Mouse (Mus musculus): Measurements from ENCODE around the gene Polrmt.
"Not testable (repeated sequence)": the region's sequence is repeated elsewhere in the genome, so short reads cannot be mapped to it uniquely, and the experiment has no call there.

Gene Polrmt

GRCm38 (mm10) chr10:79773208-79773607 lies 26.8 kb upstream of the Polrmt start:
- no peak for DNase-seq

GRCm38 (mm10) chr10:79772320-79772719 lies 25.9 kb upstream of the Polrmt start:
- no peak for DNase-seq

GRCm38 (mm10) chr10:79769329-79769728 lies 22.9 kb upstream of the Polrmt start:
- DNase-seq = no peak

- DNase-seq = peak; percentile 87
Observed at GRCm38 (mm10) chr10:79768400-79768799, 22.0 kb upstream of the Polrmt start.

- peak; percentile 95 for DNase-seq
Observed at GRCm38 (mm10) chr10:79767372-79768244, 21.2 kb upstream of the Polrmt start.

DNA sequence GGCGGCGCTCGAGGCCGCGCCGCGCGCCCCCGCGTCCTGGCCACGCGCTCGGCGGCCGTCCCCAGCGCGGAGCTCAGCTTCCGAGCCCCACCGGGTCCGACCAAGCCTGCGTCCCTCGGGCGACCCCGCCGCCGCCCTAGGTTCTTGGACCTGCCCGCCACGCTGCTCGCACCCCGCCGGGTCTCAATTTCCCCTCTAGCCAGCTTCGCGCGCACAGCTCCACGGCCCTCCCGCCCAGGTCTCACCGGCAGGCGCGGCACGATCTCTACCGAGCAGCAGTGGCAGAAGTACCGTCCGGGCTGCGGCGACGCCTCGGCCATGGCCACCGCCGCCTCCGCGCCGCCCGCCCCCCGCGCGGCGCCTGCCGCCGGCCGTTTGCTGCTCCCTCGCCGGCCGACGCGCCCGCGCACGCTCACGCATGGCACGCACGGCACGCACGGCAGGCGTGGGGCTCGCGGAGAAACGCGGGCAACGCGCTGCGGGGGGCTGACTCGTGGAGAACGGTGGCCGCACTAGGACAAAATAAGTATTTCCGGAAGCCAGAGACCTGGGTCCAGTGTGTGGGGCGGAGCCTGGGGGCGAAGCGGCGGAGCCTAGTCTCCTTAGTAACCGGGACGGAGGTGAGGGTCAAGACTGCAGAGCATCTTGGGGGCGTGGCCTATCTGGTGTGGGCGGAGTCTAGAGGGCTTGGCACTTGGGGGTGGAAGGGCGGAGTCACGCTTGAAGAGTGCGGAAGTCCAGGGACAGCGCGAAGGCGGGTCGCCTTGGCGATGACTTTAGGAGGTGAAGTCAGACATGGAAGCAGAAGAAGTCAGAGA lies 20.3 kb upstream of the Polrmt start, which contains the start of gene Rnf126:
Rnf126 (minus strand) TSS at position 445 of the 818 bp plus-strand sequence.
- peak; percentile 99 for DNase-seq

DNA sequence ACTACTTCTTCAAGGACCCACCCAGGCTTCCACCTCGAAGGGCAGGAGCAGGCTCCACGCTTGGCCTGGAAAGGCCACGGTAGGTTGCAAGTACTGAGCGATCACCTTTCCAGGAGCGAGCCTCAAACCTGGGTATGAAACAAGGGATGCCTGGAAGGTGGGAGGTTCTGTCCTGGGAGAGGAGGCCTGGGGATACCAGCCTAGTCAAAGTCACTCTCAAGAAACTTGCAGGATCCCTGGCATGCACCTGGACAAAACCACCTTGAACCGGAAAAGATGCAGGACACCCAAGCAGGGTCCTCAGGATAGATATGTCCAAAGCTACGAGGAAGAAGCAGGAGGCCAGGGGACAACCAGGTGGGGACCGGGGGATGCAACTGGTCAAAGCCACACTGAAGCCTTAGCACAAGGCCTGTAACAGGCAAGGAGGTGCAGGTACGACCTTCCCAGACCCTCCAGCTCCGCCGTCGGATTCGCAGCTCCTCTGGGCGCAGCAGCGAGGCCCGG lies 19.7 kb upstream of the Polrmt start:
- peak; percentile 70 for DNase-seq

DNA sequence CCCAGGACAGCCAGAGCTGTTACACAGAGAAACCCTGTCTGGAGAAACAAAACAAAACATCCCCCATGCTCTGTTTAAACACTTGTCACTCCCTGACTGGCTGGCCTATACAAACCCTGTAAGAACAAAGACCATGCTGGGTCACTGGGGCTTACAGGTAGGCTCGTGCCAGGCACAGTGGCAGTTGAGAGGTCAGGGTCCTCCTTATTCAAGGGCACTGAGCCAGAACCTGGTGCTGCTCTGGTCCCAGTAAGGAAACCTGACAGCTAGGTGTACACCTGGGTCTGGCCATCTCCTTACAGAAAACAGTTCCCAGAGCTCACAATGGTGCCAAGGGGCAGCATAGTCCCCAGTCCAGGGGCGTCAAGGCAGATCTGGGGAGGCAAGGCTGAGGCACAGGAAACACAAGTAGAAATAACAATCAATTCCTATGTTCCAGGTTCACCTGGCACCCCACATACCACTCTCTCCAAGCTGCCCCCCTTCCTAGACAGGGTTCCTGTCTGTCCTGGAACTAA lies 18.9 kb upstream of the Polrmt start:
- DNase-seq = no peak

DNA sequence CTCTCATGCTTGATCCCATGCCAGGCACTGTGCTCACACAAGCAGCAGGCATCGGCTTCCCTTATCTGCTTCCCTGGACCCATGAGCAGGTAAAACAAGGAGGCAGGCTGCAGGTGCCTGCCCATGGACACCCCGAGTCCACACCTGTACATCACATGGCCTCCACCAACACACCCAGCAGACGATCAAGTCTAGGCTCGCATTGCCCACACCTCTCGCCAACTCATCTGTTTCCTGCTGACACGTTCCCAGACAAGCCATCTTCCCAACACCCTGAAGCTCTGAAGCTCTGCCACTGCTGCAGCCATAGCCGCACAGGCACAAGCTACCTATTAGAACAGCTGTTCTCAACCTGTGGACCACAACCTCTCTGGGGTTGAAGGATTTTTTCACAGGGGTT lies 17.9 kb upstream of the Polrmt start:
- no peak for DNase-seq

DNA sequence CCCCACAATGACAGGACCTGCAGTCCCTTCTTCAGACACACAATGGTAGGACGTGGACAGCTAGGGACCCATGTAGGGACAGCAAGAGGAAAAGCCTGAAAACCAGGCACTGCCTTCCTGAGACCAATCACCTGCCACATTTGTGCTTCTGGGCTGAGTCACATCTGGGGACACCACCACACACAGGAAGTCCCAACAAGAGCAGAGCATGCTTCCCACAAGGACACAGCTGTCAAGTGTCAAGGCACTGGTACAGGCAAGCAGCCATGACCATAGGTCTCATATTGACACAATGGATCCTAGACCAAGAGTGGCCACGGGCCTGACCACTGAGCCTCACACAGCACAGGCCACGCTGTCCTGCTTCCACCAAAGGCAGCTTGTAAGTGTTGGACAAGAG lies 16.5 kb upstream of the Polrmt start:
- no peak for DNase-seq

DNA sequence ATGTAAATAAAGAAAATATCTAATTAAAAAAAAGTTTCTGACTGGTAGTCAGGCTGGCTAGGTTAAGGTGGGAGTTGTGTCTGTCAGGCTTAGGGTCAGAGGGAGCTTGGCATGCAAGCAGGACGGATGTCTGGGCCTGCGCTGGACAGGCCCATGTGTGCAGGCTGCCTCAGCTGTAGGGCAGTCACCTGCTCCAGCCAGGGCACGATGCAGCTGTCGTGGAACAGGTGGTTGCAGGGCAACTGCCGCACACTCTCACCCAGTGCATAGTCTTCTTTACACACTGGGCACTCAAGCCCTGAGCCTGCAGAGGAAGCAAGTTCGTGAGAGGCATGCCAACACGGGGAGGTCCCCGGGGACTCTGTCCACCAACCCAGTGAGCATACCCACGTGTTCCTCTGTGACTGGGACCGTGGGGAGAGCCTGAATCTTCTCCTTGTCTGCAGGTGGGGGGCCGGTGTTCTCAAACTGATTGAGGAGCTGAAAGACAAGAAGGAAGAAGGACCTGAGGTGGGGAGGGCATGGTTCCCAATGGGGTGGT lies 14.3 kb upstream of the Polrmt start:
- no peak for DNase-seq

DNA sequence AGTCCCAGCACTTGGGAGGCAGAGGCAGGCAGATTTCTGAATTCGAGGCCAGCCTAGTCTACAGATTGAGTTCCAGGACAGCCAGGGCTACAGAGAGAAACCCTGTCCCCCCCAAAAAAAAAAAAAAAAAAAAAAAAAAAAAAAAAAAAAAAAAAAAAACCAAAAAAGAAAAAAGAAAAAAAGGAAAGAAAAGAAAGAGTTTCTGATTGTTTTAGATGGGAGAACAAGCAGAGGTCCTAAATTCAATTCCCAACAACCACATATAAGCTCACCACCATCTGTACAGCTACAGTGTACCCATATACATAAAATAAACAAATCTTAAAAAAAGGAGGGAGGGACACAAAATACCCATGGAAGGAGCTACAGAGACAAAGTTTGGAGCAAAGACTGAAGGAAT lies 13.3 kb upstream of the Polrmt start:
- not testable (repeated sequence) for DNase-seq

GRCm38 (mm10) chr10:79756660-79757059 lies 10.3 kb upstream of the Polrmt start:
- no peak for DNase-seq

DNA sequence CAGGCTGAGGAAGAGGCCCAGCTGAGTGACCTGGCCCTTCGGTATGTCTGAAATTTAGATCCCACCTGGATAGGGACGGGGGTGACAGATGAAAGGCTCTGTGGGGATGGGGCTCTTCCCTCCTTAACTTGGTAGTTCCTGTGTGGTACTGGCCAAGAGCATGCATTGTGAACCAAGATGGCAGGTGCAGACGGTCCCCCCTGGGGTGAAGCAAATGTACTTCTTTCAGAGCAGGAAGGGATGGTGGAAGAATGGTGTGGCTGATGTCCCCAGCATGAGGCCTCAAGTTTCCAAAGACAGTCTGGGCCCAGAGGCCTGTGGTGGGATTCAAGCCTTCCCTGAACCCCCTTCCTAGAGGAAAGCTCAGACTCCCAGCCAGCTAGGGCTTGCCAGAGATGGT lies 9.5 kb upstream of the Polrmt start:
- no peak for DNase-seq

DNA sequence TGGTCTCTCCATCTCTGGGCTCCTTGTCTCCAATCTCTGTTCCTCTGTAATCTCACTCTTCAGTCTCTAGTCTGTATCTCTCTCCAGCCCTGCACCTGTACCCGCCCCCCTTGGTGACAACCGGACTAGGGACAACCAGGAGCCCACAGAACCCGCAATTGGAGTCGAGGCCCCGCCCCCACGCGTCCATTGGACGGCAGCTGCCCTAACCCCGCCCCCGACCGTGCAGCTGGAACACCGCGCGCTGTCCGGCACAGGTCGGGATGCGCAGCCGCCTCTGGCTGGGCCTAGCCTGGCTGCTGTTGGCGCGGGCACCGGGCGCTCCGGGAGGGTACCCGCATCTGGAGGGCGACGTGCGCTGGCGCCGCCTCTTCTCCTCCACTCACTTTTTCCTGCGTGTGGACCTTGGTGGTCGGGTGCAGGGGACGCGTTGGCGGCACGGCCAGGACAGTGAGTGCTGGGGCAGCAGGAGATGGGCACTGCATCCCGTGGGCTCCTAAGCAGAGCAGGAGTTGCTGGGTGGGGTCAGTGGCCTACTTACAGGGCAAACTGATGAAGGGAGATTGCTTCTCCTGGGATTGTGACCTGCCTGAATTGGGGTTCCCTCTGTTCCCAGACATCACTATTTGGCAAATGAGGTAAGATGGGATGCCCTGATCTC lies 8.6 kb upstream of the Polrmt start, which contains the start of gene Fgf22:
Fgf22 (plus strand) TSS at position 221 of the 661 bp plus-strand sequence.
- DNase-seq = peak; percentile 87

DNA sequence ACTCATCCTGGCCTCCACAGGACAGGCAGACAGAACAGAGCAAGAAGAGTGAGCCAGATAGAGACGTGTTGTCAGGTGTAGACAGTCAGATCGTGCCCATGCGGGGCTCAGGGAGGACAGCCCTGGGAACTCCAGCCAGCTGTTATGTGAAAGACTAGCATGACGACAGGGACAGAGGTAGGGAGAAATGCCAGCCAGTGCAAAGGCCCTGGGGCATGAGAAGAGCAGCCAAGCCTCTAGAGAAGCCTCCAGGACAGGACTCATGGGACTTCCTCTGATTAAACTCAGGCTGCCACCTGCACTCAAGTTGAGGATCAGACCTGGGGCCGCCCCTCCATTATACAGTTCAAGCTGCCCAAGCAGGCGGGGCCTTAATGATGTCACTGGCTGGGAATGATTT lies 2.1 kb upstream of the Polrmt start:
- DNase-seq = no peak

DNA sequence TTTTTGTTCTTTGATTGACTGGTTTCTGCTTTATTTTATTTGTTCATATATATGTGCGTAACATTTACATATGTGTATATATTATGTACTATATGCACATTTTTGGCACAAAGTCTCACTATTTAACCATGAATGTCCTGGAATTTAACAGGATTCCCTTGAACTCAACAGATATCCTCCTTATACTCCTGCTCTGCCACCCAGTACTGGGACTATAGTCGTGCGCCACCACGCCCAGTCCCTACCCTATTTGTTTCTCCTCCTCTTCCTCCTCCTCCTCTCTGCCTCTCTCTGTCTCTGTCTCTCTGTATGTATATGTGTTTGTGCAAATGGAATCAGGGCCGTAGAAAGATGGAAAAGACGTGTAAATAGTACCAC lies 382 bp upstream of the Polrmt start:
- no peak for DNase-seq

GRCm38 (mm10) chr10:79745411-79745810 lies 970 bp downstream of the Polrmt start:
- no peak for DNase-seq

DNA sequence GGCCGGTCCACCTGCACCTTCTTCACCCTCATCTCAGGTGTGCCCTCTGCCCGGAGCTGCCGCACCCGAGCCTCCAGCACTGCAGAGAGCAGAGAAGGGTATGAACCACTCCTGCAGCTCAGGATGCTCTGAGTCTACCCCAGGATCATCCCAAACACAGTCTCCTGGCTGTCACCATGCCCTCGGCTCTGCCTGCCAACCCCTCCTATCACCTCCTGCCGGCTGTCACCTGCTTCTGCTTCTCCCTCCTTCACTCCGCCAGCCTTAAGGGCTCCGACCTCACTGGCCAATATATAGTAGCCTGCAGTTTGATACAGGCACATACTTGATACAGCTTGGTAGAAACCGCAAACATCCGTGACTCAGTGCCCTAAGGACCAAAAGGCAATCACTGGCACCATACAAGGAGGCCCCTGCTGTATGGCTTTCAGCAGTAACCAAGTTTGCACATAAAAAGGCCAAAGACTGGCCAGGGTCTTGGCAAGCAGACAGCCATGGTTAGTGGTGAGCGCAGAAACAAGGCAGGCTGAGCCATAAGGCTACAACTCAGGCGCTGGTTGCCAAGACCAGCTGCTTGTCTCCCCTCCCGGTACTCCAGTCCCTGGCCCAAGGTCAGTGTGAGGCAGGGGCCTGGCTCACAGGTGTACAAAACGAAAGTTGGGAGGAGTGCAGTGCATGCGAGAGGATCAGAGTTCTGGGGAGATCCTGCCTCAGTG lies 2.6 kb downstream of the Polrmt start:
- peak; percentile 74 for DNase-seq

- no peak for DNase-seq
Observed at GRCm38 (mm10) chr10:79743161-79743560, 3.2 kb downstream of the Polrmt start.

DNA sequence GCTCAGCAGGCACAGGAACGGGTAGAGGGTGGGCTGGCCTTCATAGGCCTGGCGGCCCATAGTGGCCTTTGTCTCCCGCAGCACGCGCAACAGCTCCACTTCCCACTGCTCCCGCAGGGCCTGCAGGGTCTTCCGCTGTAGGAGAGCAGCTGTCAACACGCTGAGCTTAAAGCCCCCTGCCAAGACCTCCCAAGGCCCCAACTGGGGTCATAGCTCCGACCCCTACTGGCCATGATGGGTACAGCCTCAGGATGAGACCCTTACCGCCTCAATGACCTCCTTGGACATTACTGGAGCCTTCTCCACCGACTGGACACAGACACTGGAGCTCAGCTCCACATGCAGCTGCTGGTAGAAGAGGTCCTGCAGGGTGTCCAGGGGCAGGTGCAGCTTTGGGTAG lies 5.5 kb downstream of the Polrmt start:
- DNase-seq = no peak

DNA sequence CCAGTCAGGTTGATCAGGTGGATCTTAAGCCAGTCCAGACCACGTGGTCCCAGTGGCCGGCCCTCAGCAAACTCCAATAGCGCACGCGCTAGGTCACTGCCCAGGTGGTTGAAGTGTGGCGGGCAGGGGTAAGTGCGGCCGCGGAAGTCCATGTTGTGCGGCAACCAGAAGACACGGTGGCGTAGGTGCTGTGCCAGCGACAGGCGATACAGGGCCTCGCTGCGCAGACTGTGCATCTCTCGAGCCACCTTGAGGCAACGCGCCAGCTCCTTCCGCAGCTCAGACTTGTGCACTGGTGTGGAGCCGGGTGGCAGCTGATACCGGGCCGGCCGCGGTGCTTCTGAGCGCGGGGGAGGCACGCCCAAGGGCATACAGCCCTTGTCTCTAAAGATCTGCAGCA lies 7.1 kb downstream of the Polrmt start:
- no peak for DNase-seq
